Mouse (Mus musculus) heart, postnatal 25 days (tissue): ENCODE results near the gene Gm15737. TPM values are rescaled to one million over a fixed set of nuclear protein-coding genes. Genes with fewer than 3 reads are reported as not detected.

Source experiments
- DNase-seq: peaks from one replicate; pipeline ENCODE4 v3.0.0; 2022; ENCODE audit warnings: low spot score
- intact Hi-C: fragments of 180-260 bp; cut with DNase I; formaldehyde crosslinking; loops from one replicate; pipeline ENCODE4 v1.15.1; 2025
- total RNA-seq, 2 experiments: library from RNA; stranded (reverse); gene quantifications; 2 replicates each; pipeline ENCODE4 v1.2.3; 2021

Gm15737 gene
- under 1 TPM; 0.29 to 0.39 TPM for total RNA-seq

DNA sequence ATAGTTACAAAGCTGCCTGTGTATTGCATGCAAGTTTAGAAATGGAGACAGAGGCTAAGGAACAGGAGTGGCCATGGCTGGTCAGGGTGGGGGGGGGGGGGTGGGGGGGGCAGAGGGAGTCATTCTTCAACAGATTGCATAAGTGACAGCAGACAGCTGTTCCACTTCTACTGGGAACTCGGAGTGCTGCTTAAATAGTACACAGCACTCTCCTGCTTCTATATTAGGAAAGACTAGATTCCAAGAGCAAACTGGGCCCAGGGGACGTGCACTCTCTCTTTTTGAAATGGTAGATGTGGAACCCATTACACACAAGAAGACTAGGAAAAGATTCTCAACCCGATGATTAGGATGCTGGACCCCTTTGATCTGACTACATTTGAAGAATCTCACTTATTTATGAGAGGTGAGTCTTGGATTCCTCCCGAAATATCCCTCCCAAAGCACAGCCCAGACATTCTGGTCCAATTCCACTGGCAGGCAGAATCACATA is at the start of gene Gm15737:
Gene Gm15737, plus strand, starts transcription at position 269 of the 493 bp plus-strand sequence.
- intact Hi-C loops = loop anchor here (1.0 to 2.0 kb wide), 2 partner anchors 19 to 72 kb away; no protein-coding TSS in a partner anchor
- DNase-seq = peak; percentile 64

DNA sequence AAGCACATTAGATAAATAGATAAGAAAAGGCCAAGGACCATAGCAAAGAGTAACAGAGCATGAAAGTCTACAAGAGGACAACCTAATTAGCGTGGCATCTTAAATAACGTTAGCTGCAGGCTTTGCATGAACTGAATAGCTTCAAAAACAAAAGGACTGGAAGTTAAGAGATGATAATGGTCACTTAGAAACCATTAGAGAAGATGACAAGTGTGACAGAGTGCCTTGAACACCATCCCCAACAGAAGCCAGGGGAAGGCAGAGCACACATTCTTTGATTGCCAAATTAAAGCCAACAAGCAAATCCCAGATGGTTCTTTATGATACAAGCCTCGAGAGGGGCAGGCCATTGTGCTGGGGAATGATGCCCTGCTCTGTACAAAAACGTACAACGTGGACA is 47.6 kb upstream of the Gm15737 start:
- DNase-seq = no peak
- intact Hi-C loops = no loop called here

DNA sequence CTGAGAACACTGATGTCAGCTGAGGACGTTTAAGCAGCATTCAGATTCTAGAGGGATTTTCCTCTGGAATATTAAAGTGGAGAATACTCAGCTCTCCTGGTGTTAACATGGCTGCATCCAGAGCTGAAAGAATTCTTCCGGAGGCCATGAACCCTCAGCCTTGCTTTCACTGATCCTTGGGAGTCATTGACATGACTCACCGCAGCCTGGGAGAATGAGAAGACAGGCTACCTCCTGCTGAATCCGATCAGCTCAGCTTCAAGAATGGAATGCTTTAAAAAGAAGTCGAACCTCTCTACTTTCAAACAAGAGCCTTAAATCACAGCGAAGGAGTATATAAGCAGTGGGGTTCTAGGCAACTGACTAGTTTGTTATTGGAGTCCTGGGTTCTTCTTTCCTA is 47.2 kb upstream of the Gm15737 start:
- DNase-seq = no peak
- intact Hi-C loops = no loop called here

DNA sequence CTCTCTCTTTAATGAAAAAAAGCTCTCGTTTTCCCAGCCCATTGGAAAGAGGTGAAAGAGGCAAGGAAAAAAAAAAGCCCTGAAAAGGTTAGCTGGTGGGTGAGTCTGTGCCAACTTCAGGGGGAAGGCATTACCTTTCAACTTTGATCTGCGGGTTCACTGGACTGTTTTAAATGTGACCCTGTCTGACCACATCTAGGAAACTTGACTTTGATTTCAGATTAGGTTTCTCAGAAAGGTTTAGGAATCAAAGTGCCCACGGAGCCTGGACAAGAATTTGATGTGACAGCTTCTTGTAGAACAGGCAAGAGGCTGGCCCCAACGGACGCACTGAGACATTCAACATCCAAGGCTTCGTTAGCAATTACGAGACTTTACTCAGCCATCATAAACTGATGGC is 45.2 kb upstream of the Gm15737 start:
- intact Hi-C loops = no loop called here

DNA sequence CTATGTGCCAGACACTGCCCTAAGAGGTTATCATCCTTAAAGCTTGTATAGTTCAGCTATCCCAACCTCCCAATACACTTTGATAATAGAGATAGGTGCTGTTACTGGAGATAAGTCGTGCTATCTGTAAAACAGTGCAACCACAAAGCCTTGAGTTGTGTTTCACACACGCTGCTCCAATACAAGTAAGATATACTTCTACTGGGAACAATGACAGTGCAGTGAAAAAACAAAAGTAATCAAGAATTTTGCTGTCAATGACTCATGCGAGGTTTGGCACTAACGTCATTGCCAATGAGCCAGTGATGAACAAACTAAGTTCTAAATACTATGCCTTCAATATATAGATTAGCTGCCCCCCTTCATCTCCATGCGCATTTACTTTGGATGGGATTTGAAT is 42.6 kb upstream of the Gm15737 start:
- no peak for DNase-seq
- intact Hi-C loops = no loop called here

More for the DNA sequence above, 45.2 kb upstream of the Gm15737 start:
- no peak for DNase-seq

DNA sequence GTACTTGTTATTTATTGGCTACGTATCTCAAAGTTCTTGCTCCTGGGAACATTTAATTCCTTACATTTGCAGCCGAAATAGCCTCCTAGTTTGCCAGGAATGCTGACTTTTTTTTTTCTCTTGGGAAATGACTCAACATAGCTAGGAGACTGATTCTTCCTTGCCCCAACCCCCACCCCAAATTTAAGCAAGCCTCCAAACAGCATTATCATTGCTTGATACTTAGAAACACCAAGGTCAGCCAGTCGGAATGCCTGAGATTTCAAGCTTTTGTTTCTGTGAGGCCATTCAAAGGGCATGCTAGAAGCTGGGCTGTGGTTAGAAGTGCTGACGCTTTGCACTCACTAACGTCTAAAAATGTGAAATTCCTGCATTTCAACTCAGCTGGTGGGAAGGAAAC is 41.8 kb upstream of the Gm15737 start:
- no peak for DNase-seq

DNA sequence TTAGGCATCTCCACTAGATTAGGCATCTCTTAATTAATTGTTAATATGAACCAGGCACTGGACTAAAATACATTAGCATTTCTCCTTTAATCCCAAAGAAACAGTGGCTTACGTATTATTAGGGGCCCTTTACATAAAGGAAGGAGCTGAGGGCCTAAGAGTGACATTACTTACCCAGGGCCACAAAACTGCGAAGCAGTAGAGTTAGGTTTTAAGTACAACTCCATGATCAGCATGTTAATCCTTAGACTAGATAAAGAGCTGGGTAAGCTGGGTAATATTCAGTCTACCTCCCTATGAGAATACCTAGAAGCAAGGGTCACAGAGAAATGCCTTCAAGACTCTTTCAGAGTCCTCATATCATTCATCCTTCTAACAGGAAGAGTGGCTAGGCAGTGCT is 40.0 kb upstream of the Gm15737 start:
- DNase-seq = no peak
- intact Hi-C loops = no loop called here

More for the DNA sequence above, 41.8 kb upstream of the Gm15737 start:
- intact Hi-C loops = no loop called here

DNA sequence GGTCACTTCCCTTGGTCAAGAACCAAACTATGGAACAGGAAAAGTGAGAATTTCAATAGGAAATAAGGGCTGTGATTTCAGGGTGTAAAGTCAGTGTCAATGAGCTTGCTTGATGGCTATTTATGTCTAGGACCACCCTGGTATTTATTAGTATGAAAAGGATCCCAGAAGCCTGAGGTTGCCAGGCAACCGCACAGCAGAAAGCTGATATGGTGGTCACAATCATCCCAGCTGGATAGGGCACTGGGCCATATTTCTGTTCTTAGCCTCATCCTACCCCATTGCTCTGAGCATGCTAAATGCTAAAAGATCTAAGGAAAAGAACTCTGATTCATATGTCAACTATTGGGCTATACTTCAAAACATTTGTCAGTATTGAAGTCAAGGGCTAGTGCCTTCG is 38.1 kb upstream of the Gm15737 start:
- intact Hi-C loops = no loop called here

DNA sequence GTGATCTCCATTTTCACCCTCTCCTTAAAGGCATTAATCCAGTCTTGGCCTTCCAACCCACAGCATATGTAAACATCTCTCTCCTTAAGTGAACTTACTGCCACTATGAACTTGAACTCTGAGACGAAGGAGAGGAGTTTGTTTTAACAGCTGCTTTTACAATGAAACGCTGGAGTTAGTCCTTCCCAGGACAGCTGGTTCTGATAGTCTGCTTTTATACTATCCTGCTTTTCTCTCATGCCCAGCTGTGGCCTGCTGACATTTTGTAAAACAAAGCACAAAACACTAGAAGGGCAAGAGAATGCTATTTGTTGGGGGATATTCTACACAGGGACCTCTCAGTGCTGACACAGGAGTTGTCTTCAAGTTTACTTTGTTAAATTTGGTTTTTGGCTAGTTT is 27.2 kb upstream of the Gm15737 start:
- DNase-seq = no peak
- intact Hi-C loops = no loop called here

More for the DNA sequence above, 38.1 kb upstream of the Gm15737 start:
- no peak for DNase-seq

DNA sequence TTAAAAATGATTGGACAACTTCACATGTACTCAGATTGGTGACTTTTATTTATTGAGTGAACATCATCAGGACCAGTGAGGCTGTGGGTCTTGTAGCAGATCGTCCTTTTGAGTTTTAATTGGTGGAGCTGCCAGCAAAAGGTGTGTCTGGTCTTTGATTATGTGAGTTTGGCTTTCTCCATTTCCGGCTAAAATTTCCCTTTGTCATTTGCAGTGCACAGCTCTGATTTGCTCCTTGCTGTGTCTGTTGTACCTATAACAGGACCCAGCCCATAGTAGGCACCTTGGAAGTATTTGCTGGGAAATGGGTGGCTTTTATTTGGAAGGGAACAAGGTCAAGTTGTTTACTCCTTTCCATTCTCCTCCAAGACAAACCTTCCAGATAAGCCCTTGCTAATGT is 25.7 kb upstream of the Gm15737 start:
- DNase-seq = no peak
- intact Hi-C loops = no loop called here

DNA sequence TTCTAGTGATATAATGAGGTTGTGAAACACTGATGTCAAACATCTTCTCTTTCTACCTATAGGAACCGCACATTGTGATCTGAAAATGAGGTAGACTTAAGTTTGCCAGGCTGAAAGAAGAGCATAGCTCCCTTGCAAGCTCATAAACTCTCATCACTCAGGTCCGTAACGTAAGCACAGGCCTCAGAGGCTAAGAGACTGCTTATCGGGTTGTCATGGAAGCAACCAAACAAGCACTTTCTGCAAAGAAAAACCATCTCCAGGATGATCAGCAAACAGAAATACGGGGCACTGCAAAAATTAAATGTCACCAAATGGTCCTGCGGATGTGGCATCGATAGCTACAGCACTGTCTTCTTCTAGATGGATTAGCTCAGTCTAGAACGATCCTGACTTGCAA is 23.3 kb upstream of the Gm15737 start:
- intact Hi-C loops = no loop called here
- DNase-seq = no peak

DNA sequence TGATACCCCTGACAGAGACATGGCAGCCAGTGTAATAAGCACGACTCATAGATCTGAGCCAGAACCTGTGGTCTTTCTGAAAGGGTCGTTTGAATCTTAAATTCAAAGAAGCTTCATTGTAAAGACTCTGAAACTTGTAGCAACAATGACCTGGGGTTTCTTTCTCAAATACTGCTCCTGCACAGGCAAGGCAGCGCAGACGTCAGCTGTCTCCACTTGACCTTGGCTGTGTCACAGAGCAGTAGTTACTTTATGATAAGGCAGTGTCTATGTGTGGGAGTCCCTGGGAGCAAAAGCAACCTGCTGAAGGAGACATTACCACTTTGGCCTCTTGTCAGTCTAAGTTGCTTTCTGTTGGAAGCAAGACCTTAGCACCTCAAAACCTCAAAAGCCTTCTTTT is 22.5 kb upstream of the Gm15737 start:
- intact Hi-C loops = no loop called here
- no peak for DNase-seq

DNA sequence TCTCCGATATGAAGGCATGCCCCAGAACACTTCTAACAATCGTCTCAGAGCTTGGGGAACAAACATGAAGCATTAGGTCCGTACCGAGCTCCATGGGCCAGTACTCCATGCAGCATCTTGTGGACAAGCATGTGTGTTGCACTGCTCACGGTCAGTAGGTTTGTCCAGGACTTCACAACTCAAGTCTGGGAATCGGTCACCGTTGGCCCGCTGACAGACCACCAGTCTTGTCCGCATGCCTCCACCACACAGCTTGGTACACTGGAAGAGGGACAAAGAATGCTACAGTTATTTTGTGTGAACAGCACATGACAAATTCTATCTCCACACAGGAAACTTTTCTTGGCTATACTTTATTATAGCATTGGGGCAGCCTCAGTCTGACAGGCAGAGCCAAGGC is 19.9 kb upstream of the Gm15737 start:
- no peak for DNase-seq
- intact Hi-C loops = no loop called here

DNA sequence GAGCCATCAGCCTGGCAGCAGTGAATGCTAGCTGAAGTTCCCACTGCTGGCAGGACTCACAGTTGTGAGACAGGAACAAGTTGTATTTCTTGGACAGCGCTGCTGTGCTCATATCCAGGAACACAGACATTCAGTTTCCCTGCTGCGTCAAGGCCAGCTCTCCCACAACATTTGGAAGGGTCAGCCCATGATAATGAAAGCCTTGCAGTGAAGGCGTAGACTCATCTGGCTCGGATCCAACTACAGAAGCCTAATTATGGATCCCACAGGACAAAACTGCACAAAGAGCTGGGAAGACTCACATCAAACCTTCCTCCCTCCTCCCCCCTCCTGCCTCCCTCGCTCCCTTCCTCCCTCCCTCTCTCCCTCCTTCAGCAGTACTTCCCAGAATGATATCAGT is 18.9 kb upstream of the Gm15737 start:
- DNase-seq = peak; percentile 89
- intact Hi-C loops = loop anchor here (1.0 kb wide), 1 partner anchor 19 kb away; the partner anchor contains the start of gene Gm15737

DNA sequence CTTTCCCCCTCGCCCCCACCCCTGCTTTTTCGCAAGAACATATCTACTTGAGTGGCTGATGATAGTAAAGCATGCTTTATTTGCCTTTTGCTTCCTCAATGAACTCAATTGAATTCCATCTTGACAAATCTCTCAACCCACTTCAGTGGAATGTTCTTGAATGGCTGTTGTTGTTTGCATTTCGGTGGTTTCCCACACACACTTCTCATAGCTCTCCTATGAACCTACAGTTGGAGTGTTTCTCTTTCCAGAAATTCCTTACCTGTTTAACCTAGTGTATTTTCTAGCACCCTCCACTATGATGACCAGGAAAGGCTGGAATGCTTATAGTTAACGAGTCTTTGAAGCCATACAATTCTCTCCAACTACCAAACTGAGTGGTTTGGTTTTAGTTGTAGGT is 14.3 kb upstream of the Gm15737 start:
- intact Hi-C loops = no loop called here
- DNase-seq = no peak

DNA sequence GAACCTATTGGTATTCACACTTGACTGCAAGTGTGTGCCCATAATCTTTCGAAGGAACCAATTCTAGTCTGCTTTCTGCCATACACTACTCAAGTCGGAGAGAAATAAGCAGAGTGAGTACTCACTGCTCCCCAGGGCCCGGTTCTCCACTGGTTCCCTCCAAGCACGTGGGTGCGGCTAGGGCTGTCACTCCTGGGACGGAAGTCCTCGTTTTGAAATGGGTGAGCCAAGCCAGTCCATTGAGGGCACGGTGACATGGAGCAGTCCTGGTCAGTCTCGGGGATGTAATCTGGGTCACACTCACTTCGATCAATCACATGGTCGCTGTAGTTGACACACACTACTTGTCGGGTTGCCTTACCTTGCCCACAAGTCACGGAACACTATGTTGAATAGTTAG is 11.4 kb upstream of the Gm15737 start:
- intact Hi-C loops = no loop called here
- no peak for DNase-seq

DNA sequence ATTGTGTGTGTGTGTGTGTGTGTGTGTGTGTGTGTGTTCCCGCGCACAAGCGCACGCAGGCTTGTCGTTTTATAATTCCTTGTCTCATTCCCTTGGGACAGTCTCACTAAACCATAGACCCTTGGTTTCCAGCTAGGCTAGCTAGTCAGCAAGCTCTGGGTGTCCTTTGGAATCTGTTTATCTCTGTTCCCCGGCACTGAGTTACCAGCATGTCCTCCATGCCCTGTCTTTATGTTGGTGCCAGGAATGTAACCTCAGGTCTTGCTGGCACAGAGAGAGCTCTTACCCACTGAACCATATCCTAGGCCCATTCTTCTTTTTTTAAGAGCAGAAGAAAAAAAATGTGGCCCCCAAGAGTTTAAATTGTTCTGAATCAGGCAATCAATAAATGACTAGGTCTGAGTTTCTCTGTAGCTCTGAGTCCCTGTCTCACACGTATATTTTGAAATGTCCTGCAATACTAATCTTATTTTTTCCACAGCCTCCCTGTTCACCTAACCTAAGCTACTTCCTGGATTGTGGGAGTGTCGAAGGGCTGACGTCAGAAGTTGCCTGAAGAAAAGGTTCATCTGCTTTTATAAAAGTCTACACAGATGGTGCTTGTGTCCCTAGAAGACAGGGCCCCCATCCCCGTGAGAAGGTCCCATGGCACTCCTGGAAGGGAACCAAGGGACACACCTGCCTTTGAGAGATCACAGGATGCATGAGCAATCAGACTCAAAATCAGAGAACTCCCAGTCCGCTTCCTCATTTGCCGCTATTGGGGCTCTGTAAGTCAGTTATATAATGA is 10.2 kb upstream of the Gm15737 start:
- intact Hi-C loops = no loop called here
- no peak for DNase-seq

DNA sequence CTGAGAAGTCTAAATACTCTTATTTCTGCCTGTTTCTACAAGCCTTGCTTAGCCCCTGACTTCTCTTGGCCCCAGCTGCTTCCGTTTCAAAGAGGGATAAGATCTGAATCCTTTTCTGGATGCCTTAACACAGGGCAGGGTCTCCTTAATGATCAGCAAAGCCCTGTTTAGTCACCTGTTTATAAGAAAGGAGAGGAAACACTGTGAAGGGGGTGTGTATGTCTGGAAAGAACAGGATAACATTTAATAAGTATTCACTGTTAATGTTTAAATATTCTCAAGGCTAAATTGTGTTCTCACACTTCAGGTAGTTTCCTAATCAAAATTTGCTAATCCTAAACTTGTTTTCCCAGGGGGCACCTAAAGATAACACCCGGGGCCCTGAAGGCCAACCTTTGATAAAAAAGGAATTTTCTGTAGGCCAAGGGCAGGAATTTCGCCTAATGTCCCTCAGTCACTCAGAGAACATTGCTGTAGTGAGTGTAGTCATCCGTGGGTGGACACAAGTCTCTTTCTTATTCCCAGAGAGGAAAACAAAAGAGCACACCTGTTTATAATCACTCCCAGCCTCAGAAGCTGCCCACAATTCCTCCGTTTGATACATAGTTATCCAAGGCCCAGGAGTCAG is 8.8 kb upstream of the Gm15737 start:
- intact Hi-C loops = no loop called here
- DNase-seq = no peak

DNA sequence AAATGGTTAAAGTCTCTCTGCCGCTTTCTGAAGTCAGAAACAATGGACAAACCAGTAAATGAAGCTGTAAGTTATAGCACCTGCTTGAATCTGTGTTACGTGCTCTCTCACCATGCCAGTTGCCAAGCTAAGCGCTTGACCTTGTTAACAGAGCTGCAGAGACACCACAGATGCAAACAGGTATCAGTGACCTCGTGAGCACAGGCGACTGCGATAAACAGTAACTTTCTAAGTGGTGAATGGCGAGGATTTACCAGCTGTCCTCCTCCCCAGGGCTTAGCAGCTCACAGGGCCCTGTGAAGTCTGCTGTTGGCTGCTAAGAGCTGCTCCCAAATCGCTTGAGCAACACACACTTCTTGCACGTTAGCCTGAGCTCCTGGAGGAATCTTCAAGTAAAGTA is 6.6 kb upstream of the Gm15737 start:
- DNase-seq = no peak
- intact Hi-C loops = no loop called here

DNA sequence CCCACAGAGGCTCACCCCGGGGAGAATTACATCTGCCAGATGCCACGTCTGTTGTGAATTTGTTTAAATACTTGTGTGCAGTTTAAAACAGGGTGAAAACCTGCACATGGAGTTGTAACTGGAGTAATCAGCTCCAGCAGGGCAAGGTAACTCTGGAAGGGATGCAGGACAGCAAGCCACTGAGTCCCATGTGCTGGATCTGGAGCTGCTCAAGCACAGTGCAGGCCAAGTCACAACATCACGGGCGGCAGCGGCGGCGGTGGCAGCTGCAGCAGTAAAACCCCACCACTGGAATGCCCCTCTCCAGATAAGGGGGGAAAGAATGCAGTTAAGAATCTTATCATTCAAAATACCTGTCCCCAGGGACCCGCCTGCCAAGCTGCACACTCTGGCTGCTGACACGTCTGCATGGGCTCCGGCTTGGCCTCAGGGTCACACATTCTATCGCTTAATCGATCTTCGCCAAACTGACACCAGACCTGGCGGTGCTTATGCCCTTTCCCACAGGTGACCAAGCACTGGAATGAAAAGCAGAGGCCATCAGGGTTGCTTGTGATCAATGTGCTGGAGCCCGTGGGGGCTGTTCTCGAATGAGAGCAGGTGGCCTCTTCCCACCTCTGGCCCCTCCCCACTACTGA is 544 bp downstream of the Gm15737 start:
- DNase-seq = no peak
- intact Hi-C loops = loop anchor here (1.0 to 5.0 kb wide), 3 partner anchors 19 to 673 kb away; no protein-coding TSS in a partner anchor

DNA sequence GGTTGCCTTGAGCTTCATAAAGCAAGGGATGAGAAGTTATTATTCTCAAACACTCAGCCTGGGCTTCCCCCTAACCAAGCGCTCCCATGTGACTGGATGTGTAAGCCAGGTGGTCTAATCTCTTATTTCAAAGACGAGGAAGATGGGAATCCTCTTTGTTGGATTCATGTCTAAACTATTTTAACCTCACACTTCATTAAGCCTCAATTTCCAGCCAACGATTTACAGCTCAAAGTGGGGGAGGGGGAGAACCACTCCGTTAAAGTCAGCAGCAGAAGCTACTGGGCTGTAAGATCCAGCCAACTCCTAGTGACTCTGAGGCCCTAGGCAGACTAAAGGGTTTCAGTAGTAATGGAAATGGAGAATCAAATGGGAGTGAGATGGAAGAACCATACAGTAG is 2.7 kb downstream of the Gm15737 start:
- intact Hi-C loops = loop anchor here (5.0 kb wide), 1 partner anchor 670 kb away; no protein-coding TSS in a partner anchor
- no peak for DNase-seq
